Mouse (Mus musculus) gastrocnemius, postnatal 25 days (tissue): ENCODE measurements around the gene Arid2. TPM values are rescaled to one million over a fixed set of nuclear protein-coding genes. Genes with fewer than 3 reads are reported as not detected.
"Not testable (repeated sequence)": the region's sequence is repeated elsewhere in the genome, so short reads cannot be mapped to it uniquely, and the experiment has no call there.

Experiments
- DNase-seq: peaks from one replicate; pipeline ENCODE4 v3.0.0; 2022
- microRNA-seq, 2 experiments: library from miRNA; unstranded; fragments of <30 nt; microRNA quantifications; one replicate each; pipeline ENCODE4 v1.2.0; 2021; ENCODE audit warnings: borderline replicate concordance in 2 of 2
- total RNA-seq, 2 experiments: library from RNA; stranded (reverse); gene quantifications; 1 replicate in 1 of 2; 2 replicates in 1 of 2; pipeline ENCODE4 v1.2.3; 2021

The Arid2 gene
- total RNA-seq, 2 experiments from 2014 or later, result 11.8 to 13.0 TPM

DNA sequence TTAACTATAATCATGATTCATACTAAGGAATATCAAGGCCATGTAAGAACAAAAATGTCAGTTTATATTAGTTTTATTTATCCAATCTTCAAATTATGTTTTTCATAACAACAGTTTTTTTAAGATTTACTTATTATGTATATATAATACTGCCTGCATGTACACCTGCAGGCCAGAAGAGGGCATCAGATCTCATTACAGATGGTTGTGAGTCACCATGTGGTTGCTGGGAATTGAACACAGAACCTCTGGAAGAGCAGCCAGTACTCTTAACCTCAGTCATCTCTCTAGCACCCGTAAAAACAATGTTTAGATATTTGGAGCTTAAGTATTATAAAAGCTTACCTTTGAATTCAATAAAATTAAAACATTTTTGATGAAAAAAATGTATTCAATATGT, 146.9 kb downstream of the Arid2 start:
- no peak for DNase-seq

DNA sequence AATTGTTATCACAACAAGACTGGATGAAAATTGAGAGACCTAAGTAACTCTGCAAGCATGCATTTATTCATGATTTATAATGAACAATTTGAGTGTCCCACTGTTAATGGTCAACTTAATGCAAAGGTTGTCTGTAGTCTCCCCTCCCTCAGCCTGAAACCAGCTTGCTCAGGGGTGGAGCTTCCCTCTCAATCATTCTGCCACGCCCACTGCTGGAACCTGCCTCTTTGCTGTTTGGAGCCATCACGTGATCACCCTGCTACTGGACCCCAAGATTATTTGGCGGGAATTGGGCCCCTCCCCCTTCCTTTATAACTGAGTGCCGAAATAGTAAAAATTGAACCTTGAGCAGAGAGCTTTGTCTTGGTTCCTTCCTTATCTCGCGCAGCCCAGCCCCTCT, 154.2 kb downstream of the Arid2 start:
- DNase-seq, result not testable (repeated sequence)

DNA sequence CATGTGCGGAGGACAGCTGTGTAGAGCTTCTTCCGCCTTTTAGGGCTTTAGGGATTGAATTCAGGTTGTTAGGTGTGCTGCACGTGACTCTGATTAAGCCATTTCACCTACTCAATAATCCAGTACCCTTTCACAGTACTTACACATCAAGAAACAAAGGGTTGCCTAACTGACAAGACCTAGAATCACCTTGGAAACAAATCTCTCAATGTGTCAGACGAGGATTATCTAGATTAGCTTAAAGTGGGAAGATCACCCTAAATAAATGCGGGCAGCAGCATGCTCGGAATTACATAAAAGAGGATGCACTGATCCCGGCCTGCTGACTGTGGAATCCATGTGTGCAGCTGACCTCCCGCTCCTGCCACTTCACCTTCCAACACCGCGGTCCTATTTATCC, 159.5 kb downstream of the Arid2 start:
- DNase-seq, result no peak

DNA sequence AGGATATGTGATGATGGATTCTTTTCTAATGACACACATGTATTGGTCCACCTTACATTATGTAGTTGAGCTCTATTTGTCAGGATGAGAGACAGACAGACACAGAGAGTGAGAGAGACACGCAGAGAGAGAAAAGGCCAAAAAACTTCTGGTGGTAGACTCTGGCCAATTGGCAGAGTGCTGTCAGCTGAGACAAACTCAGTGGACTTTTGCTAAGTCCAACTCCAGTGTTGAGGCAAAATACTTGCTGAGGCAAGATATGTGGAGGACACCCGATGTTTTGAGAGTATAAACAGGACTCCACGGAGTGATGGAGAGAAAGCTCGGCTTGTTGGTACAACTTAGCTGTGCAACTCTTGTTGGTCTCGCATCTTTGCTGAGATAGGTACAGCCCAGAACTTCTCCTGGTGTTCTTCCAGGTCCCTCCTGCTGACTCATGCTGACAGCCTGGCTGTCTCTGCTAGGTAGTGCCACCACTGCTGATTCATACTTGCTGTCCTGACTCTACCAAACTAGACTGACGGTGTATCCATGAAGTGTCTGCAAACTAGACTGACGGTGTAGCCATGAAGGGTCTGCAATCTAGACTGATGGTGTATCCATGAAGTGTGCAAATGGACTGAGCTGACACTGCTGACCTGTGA, 161.5 kb downstream of the Arid2 start:
- DNase-seq, result peak; percentile 30

DNA sequence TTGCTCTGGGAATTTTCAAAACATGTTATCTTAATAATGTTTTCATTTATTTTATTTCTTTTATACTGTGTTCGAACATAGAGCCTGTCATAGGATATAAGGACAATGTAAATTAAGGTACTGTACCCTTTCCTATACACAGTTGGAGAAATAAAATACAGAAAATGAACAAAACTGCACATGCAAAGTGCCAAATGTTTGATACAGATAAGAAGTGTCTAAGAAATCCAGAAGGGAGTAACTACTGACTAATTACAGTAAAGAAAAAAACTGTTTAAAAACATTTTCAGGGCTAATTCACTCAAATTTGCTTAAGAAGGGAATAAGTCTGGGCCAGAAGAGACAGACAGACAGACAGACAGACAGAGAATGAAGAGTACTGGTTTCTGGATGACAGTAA, 166.0 kb downstream of the Arid2 start:
- no peak for DNase-seq

Small RNA genes within 50 kb of the gene (microRNA-seq; reads per million reads assigned to microRNA genes)
- 0 reads per million in 2 experiments for gene Gm25397

Other genes with a start within 250 kb of the Arid2 start
- gene Scaf11, start 173.3 kb downstream of the Arid2 start, total RNA-seq, result 10 to 100 TPM; 29.2 to 33.1 TPM